Mouse (Mus musculus): ENCODE measurements at regions not wholly inside any gene's neighbourhood (a gene's known extent, or its start where the extent isn't known, plus 50 kb on each side); places are given as distances from the start of the nearest gene placed in this dataset.

DNA sequence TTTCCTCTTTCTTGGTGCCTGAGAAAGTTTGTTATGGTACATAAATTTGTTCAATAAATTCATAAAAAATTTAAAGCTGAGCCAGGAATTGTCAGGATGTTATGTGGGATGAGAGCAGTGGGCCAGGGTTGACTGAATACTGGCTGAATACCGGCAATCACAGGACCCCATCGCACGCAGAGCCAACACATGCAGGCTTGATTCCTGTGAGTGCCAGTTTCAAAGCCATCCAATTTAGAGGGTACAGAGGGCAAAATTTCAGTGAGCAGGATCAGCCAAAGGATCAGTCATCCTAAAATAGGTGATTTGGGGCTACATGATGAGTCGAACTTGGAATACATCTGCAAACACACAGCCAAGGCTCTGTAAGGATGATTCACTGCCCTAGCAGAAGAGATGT is 583.6 kb upstream of the Nectin3 start:
- intact Hi-C loops (cut with DNase I) = no loop called here

DNA sequence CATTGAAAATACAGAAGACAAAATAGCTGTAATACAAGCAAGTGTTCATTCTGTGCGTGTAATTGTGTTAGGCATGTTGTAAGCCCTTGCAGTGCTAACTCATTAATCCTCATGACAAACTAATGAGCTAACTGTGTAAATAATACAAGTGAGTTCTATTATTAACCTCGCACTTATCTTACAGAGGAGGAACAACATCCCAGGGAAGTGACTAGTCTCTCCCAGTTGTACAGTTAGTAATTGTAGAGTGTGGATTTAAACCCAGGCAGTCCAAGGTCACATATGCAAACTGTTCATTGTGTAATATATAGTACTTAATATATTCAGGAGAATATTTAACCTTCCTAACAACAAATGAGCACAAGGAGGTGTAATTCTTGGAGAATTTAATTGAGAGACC is 582.0 kb upstream of the Nectin3 start:
- intact Hi-C loops (cut with DNase I) = no loop called here

DNA sequence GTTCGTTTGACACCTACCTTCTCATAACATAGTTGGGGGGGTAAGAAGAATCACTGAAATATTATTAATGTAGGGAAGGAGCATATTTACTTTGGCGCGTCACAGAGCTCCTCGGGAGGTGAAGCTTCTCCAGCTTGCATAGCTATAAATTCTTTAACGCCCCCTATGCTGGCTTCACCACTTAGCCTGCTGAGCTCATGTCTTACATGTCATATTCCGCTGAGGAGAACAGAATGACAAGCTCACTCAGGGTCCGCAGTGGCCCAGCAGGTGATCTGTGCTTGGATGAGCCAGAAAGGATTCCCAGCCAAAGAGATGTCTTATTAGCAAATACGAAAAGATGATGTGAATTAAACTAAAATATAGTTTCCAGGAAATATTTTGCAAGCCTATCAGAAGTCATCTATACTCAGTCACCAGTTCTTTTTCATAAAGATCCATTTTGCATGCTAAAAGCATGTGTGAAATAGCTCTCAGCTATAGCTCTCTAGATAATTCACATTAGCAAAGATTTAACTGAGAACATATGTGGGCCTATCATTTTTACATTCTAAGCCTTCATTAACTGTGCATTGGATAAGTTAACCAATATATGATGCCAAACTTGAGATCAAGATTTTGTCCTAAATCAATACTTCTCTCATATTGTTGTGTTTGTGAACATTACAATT is 561.1 kb upstream of the Nectin3 start:
- intact Hi-C loops (cut with DNase I) = no loop called here

DNA sequence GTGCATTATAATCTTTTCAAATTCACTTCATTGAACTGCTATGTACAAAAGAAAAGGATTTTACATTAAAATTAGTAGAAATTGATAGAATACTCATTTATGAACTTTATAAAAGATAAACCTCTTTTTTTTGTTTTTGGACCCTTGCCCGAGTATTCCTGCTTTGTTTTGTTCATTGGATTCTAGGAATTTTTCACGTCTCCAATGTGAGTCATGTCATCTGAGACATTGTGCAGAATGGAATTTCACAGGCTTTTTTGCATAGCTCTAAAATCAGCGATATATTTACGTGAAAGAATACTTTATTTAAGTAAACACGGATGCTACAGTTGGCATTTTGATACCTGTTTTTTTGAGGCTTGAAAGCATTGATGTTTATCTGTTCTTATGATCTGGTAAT is 560.5 kb upstream of the Nectin3 start:
- intact Hi-C loops (cut with DNase I) = no loop called here

DNA sequence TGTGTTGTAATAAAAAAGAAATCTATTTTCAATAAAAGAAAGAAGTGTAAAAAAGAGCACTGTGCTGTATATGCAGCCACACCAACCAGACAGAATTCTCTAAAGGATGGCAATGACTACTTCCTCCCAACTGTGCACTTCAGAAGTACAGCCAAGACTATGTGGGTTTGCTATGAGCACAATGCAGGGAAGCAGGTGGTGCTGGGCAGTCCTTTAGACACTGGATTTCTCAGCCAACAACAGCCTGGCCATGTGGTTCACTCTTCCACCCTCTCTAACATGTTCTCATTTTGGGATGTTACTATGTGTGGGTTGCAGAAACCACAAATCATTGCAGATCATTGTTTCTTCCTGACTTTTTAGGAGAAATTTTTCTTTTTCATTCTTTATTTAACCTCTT is 527.6 kb upstream of the Nectin3 start:
- intact Hi-C loops (cut with DNase I) = no loop called here

DNA sequence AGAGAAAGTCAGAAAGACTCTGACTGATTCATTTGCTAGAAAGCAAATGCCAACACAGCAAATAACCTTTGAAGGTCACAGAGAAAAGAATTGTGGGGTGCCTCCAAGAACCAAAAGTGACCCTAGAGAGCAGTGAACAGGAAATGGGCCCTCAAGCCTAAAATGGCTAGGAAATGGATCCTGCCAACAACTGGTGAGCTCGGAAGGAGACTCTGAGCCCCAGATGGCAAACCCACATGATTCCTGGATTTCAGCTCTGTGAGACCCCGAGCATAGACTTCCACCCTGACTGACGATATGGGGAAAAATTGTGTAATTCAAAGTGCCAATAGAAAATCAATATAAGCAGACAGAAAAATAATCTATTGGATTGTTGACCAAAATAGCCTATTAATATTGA is 519.2 kb upstream of the Nectin3 start:
- intact Hi-C loops (cut with DNase I) = no loop called here

DNA sequence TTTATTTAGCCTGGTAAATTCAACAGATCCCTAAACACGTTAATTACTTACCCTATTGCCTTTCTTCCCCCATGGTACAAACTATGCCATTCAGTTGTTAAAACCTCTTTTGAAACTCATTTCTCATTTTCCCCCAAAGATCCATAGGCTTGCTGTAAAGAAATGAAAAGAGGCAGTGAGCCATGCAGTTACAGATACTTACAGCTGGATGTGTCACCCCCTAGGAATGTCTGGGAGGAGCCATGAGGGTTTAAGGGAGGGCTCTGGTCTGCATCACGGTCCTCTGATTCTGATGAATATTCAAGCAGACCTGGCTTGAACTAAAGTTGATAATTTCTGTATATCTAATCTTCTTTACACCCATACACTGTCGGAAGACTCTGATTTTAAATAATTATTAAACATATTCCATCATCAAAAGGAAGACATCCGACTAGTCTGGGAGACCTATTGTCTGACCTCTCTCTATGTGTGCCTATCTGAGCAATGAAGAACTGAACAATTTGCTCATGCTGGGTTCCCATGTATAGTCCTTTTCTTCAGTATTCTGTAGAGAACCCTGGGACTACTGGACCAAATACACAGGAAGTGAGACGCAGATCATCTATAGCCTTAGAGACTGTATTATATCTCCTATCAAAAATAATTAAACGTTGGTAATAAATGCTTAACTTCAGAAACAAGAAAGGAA is 484.7 kb upstream of the Nectin3 start:
- intact Hi-C loops (cut with DNase I) = no loop called here

DNA sequence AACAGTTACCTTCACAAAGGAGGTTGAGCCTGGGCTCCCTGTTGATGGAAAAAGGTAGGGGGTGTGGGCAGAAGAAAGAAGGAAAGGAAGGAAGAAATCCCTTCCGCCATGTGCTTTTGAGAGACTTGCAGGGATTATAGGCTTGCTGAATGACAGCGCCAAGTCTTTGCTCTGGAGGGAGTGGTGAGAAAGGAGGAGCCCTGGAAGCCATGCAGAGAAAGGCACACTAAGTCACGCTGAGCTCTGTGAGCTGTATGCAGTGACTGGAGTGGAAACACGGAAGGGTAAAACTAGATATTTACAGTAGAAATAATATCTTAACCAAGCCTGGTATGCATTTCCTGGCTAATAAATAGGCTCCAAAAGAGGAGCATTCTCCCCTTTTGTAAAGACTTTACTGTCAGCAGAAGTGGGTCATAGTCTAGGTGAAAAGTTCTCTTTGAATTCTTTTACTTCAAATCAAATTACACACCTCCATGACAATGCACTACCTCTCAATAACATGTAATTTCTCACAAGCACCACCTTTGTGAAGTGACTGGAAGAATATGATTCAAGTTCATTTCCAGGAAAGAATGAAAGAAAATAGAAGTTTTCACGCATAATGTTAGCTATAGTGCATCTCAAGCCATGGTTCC is 484.1 kb upstream of the Nectin3 start:
- intact Hi-C loops (cut with DNase I) = no loop called here

DNA sequence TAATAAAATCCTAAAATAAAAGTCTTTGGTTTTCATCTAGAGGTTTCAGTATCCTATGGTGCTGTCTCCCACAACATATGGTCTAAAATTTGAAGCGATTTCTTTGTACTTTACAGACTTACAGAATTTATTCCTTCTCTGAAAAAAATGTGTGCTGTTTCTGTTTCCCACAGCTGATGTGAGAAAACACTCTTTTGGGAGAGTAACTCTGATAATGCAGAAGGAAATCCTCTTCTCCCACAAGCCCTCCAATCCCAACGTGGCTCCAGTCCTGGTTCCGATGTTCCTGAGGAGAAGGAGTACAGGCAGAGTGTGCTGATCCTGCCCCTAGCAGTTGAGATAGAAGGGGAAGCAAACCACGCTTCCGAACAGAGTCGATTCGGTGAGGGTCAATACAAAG is 467.4 kb upstream of the Nectin3 start:
- intact Hi-C loops (cut with DNase I) = no loop called here

DNA sequence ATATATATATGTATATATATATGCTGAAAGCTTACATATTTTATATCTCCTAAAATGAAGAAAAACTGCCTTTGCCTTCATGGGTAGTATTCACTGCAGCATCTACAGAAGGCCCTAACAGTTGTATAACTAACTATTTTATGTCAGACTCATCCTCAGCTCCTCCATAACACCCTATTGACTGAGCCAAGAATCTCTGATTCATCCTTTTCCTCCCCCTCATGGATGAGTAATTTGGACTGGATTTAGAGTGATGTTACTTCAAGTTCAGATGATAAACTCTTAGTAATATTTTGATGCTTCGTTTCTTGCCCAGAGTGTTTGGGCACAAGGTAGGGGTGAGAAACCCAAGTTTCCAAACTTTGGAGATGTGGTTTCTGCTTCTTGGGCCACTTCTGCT is 458.7 kb upstream of the Nectin3 start:
- intact Hi-C loops (cut with DNase I) = no loop called here

DNA sequence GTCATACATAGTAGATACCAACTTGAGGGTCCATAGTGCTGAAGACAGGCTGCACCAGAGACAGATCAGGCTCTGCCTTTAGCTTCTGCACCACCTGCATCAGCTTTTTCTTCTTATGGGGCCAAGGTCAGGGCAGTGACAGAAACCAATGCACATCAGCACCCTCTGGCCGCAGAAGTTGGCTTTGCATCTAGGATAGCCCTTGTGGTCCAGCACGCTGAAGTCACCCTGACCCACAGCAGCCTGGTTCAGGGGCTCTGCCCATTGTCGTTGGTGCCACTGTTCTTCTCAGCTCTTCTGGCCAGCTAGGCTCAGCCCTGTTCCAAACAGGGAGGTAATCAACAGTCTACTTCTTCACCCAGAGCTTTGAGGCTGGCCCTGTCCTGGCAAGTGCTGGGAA is 427.7 kb upstream of the Nectin3 start:
- intact Hi-C loops (cut with DNase I) = no loop called here

DNA sequence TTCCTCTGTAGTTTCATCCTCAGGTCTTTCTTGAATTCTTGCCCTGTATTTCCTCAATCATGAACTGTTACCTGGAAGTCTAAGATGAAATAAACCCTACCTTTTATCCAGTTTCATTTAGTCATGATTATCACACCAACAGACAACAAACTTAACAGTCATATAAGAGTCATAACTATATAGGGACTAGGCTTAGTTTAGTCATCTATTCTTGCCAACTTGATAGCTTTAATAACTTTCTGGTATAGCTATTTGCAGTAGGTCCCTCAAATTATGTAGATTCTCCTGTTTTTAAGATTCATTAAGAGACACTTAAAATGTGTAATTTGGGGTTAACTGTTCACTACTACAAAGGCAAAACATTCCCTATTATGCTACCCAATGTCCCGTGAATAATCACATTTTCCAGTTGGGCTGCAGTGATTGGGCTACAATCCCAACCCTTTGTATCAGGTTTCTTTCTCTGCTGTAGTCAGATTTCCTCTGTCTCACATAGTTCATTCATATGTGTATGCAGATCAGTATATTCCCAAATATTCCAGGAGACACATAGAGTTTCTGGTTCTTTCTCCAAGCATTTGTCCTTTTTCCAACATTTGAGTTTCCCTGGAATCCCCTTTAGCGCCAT is 396.4 kb upstream of the Nectin3 start:
- intact Hi-C loops (cut with DNase I) = no loop called here

DNA sequence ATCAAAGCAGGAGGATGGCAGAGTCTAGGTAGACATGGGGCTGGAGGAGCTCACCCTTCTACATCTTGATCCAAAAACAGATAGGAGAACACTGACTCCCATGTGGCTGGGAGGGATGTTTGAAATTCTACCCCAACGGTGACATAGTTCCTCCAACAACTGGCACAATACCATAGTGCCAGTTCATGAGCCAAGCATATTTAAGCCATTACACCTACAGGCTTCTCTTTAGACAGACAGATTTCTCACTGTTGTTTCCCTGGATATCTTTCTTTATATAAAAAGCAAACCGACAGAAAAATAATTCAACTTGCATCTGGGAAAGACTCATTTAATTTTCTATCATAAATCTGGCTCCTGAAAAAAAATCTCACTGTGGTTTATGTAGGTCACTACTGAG is 380.4 kb upstream of the Nectin3 start:
- intact Hi-C loops (cut with DNase I) = no loop called here

DNA sequence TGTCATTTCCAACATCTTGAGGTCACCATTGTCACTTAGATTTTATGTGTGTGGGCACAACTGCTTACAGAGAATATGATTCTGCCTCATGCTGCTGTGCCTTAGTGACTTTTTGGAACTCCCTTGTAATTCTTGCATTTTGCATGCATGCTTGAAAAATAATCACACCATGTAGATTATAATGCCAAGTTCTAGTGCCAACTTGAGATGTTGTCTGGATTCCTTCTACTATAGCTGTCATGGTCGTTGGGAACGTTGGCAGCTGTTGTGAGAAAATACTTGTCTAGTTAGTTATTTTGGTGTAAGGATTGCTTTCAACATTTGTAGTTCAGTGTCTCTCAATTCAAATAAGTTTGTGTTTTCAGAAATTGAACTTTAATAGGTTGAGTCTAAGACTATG is 365.6 kb upstream of the Nectin3 start:
- intact Hi-C loops (cut with DNase I) = no loop called here

DNA sequence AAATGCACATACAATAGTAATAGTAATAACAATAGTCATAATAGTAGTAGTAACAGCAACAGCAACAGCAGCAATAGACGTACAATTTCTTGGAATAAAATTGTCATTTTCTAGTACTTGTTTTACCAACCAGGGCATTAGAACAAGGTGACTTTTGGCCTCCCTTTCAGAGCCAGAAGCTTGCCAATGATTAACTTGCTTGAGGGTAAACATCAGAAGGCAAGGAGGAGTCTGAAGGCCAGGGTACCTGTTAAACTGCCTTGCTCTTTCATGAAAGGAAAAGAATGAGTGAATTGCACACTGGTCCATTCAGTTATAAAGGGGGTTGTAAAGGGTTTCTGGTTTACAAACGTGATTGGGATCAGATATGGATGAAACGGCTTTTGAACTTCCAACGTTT is 351.2 kb upstream of the Nectin3 start:
- intact Hi-C loops (cut with DNase I) = no loop called here

DNA sequence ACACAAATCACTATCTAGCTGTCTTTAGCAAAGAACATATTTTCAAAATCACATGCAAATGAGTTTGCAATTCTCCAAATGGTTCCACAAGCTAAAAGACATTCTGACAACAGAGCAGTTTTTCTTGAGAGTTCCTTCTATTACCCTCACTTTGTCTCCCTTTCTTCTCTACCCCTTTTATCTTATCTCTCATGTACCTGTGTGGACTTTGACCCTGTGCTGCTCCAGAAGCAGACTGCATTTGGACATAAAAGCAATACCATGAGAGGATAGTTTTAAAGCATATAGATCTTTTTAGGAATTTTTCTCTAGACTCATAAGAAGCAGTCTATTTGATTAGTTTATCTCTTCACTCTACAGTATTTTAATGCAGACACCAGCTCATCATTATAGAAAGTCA is 350.4 kb upstream of the Nectin3 start:
- intact Hi-C loops (cut with DNase I) = no loop called here

DNA sequence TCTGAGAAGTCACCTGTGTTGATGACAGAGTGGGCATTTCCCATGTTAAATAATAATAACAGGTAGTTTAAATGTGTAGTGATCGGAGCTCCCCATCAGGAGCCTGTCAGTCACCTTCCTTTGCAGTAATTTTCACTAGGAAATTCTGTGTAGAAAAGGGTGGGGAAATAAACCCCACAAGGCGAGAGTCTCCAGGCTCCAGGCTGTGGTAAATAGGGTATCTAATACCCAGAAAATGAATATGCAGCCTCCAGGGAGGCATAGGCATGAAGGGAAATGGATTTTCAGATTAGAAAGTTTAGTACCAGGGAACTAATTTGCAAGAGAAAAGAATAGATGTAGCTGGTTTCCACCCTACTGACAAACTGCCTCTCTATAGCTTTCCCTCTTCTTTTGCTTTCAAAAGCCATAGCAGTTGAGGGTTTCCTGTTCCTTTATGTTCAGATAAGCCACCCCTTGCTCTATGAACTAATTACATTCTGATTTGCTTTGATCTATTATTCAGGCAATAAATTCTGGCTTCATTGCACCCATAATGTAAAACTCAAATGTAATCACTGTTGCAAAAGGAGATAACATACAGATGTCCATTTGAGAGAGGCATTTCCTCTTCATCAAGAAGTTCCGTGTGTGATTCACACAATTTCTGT is 349.5 kb upstream of the Nectin3 start:
- intact Hi-C loops (cut with DNase I) = no loop called here

DNA sequence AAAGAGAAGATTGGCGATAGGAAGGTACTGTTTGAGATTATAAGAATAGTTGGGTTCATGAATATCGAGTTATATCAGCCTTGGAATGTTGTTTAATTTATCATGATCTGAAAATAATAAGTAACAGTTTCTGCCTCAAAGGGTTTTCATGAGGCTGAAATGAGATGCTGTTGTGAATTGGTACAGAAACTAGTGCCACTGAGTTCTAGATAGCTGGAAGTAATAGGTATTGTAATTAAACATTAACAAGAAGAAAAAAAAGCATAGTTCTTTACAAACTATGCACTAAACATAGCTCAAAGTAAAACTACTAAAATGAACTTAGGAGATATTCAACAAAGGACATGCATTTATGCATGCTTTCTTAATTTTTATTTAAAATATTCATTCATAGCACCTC is 342.9 kb upstream of the Nectin3 start:
- intact Hi-C loops (cut with DNase I) = no loop called here

DNA sequence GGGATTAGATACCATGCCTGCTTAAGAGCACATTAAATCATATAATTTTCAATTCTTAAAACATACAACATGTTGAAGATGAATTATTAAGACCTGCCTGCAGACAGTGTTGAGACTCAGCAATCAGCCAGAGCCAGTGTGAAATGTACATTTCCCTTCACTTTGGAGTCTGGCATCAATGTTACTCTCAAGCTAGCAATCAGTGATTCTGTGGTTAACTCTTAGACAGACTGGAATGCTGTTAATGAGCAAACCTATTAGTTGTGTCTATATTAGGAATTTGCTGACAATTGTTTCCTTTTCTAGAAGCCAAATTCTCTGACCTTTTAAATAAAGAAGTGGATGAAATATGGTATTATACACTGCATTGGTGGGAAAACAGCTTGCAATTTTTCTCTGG is 342.4 kb upstream of the Nectin3 start:
- intact Hi-C loops (cut with DNase I) = no loop called here

DNA sequence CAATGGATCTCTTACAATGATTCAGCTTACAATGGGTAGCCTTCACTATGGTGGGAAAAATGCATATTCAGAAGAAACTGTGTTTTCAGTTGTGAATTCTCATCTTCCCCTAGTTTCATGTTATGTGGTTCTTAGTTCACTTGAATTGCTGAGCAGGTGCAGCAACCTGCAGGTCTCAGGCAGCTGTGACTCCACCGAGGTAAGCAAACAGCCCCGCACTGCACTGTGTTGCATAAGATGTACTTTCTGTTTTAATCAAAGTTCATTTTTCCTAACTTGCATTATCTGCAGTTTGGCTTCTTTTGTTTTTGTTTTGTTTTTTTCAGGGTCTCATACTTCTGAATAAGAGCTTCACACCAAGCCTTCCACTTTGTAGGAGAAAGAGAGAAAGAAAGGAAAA is 326.8 kb upstream of the Nectin3 start:
- intact Hi-C loops (cut with DNase I) = no loop called here

DNA sequence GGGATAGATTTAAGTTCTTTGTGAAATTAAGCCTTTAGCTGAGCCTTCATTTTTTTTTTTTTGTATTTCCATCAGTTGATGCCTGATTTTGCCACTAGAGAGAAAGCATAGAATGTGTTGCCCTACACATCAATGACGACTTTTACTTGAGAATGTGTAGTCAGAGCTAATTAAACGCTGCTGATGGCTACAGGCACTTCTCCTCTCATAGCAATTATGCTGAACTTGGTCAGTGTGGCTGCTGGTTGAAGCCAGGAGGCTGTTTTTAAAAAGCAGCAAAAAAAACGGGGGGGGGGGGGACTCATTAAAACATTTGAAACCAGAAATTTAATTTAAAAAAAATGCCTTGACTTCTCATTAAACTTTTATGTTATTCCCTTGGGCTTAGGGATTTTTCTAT is 324.4 kb upstream of the Nectin3 start:
- intact Hi-C loops (cut with DNase I) = no loop called here

DNA sequence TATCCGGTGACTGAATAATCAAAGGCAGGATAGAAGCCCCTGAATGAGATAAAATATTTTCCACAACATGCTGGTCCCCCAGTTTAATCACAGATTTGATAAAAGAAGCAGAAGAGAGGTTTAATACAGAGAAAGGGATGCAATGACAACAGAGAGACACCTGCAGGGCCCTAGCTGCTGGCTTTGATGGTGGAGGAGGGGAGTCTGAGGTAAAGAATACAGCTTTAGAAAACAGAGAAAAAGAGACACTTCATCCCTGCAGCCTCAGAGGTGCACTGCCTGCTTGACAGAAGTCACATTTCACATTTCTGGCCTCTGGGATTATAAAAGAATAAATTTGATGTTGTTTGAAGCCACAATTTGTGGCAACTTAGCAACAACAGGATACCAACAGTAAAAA is 319.9 kb upstream of the Nectin3 start:
- intact Hi-C loops (cut with DNase I) = no loop called here
